Mouse (Mus musculus) small intestine, adult 2 months (tissue): ENCODE measurements at regions not wholly inside any gene's neighbourhood (a gene's known extent, or its start where the extent isn't known, plus 50 kb on each side); places are given as distances from the start of the nearest gene placed in this dataset.

Source experiments
- H3K27ac ChIP-seq: fragments of 200-500 bp; 2 replicates; pipeline ENCODE4 v1.5.1; 2012; ENCODE audit warnings: low read depth, low read length, control low read depth, inconsistent platforms; ENCODE audit not compliant: insufficient read depth
- H3K27me3 ChIP-seq: fragments of 200-500 bp; 2 replicates; pipeline ENCODE4 v1.6.1; 2012; ENCODE audit warnings: mild to moderate bottlenecking, moderate library complexity, low read length, inconsistent platforms; ENCODE audit not compliant: control insufficient read depth, insufficient read depth
- H3K36me3 ChIP-seq: fragments of 200-500 bp; 2 replicates; pipeline ENCODE4 v1.6.1; 2012; ENCODE audit warnings: mild to moderate bottlenecking, low read length, control low read depth, inconsistent platforms; ENCODE audit not compliant: control insufficient read depth, insufficient read depth
- H3K4me1 ChIP-seq: fragments of 200-500 bp; 2 replicates; pipeline ENCODE4 v1.6.1; 2012; ENCODE audit warnings: low read length, inconsistent platforms, mixed read lengths; ENCODE audit not compliant: control insufficient read depth, insufficient read depth, insufficient read length
- H3K4me3 ChIP-seq: fragments of 200-500 bp; 2 replicates; pipeline ENCODE4 v1.5.1; 2012; ENCODE audit warnings: low read depth, mild to moderate bottlenecking, control low read depth, inconsistent platforms, low read length, moderate library complexity
- CTCF ChIP-seq: fragments of 200-500 bp; IDR thresholded peaks from 2 replicates; pipeline ENCODE4 v1.5.1; 2012; ENCODE audit warnings: low read depth, mild to moderate bottlenecking, control low read depth, inconsistent platforms, low read length, moderate library complexity, mixed read lengths; ENCODE audit not compliant: insufficient replicate concordance, insufficient read length; ENCODE audit errors: extremely low read depth
- POLR2A ChIP-seq: fragments of 200-500 bp; IDR thresholded peaks from 2 replicates; pipeline ENCODE4 v1.6.1; 2012; ENCODE audit warnings: low read depth, mild to moderate bottlenecking, control low read depth, inconsistent platforms, low read length, moderate library complexity
- WGBS: fragments of 180-500 bp; shearing (Covaris S2); methylation state at CpG from one replicate; pipeline ENCODE4 v1.1.7; 2018; 5-methylcytosine and 5-hydroxymethylcytosine counted together

DNA sequence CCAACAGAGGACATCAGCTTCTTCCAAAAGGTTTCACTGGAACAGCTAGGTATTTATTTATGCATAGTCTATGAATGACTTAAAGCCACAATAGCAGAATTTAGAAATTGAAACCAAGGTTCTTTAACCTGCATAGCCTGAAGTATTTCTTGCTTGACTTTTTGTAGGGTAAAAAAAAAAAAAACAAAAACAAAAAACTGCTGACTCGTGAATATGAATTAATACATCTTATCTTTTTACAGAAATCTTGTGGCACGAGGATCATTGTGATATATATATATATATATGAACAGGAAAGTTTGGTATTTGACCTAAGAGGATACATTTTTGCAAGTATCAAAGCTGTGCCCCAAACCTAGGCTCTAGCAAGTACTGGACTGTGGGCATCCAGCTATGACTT, 559.5 kb upstream of the Cdh5 start:
- Histone ChIP-seq H3K36me3 (no peaks in the 10 kb centered on the region), H3K27ac (no peak overlapping the region), H3K4me1 (no peaks in the 10 kb centered on the region), H3K4me3 (no peak overlapping the region), H3K27me3 (no peaks in the 10 kb centered on the region)
- WGBS, result 52% methylated on average over 2 of the region's 2 CpGs
- TF ChIP-seq CTCF (no peak), POLR2A (no peak)

DNA sequence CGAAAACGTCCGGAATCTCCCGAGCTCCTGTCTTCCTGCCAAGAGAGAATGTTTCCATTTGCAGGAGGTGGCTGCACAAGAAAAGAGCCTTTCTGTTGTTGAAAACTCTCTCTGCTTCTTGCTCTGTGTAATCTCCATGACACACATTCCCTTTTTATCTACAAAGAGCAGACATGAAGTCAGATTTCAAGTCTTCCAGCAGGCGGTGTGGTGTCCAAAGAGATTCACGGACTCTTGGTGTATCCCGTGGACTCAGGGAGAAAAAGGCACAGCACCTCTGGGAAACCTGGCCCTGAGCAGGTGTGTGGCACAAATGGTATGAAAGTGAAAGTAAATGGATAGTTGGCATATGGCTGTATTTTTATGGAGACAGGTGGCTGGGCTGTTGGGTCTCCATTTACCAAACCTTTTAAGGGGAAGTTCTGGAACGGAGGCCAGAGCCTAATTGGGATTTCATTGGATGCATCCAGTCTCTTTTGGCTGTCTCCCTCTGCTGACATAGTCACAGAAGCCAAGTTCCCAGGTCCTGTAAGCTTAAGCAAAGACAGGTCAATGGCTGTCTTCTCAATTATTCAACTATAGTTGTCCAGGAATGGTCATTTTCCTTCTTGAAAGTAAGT, 549.4 kb upstream of the Cdh5 start:
- H3K4me3 ChIP-seq, result no peak overlapping the region
- WGBS, result 49% methylated on average over 8 of the region's 8 CpGs
- no peak for TF ChIP-seq POLR2A
- no peak for TF ChIP-seq CTCF
- H3K27me3 ChIP-seq, result no peaks in the 10 kb centered on the region
- H3K4me1 ChIP-seq, result no peaks in the 10 kb centered on the region
- H3K36me3 ChIP-seq, result no peaks in the 10 kb centered on the region
- H3K27ac ChIP-seq, result no peak overlapping the region

DNA sequence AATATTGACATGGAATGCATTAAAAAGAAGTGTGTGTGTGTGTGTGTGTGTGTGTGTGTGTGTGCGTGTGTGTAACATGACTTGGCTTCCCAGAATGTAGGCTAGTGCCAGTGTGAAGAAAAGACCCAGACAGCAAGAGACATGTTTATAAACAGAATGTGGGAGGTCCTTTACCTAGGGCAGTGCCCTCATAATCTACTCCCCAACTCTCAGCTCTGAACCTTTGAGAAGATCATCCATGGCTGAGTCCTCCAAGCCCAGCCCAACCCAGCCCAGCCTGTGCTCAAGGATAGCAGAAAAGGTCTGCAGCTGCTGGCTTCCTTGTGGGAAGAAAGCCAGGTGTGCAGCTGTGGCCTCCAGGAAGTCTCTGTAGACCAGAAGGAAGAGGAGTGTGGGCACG, 539.8 kb upstream of the Cdh5 start:
- no peaks in the 10 kb centered on the region for H3K4me1 ChIP-seq
- WGBS, result 45% methylated on average over 2 of the region's 2 CpGs
- no peaks in the 10 kb centered on the region for H3K27me3 ChIP-seq
- TF ChIP-seq POLR2A, result no peak
- H3K27ac ChIP-seq, result no peak overlapping the region
- H3K36me3 ChIP-seq, result no peaks in the 10 kb centered on the region
- H3K4me3 ChIP-seq, result no peak overlapping the region

DNA sequence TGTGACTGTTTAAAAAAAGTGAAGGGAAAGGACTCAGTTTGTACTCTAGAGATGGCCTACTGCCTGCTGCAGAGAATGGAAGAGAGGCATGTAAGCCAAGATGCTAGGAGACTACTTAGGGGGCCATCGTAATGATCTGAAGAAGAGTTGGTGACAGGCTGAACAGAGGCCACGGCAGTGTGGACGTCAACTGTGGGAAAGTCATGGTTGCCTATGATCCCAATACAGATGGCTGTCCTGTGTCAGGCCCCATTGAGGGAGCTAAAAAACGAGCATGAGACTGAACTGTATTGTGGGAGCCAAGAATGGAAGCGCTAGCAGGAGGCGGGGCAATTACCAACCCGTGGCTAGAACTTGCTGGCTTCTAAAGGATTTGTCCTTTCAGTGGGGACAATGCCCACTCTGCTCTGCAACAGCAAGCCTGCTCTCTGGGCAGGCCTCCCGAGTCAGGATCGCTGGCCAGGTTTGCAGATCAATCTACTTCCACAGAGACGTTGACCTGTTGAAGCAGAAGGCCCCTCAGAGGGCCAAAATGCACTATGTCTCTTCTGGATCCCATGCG, 530.5 kb upstream of the Cdh5 start:
- Histone ChIP-seq H3K36me3 (no peaks in the 10 kb centered on the region), H3K27me3 (no peaks in the 10 kb centered on the region), H3K4me3 (no peak overlapping the region), H3K4me1 (no peaks in the 10 kb centered on the region), H3K27ac (no peak overlapping the region)
- TF ChIP-seq CTCF (no peak), POLR2A (no peak)
- 81% methylated on average over 11 of the region's 11 CpGs for WGBS

DNA sequence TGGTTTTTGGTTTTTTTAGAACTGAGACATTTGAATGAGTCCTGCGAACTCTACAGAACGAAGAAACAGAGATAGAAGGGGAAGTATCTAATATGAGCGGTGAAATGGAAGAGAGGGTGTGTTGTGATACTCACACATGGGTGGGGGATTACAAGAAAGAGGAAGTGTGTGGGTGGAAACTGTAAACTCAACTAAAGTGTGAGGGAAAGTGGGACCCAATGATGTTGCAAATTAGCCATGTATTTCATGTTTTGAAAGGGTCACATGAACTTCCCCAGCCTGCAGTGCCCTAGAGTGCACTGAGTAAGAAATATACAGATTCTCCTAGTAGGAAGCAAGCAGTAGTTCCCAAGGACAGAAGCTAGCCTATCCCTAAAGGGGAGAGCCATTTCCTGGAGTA, 524.3 kb upstream of the Cdh5 start:
- Histone ChIP-seq H3K36me3 (no peaks in the 10 kb centered on the region), H3K4me1 (no peaks in the 10 kb centered on the region), H3K27me3 (no peaks in the 10 kb centered on the region), H3K4me3 (no peak overlapping the region), H3K27ac (no peak overlapping the region)
- 83% methylated on average over 3 of the region's 3 CpGs for WGBS
- TF ChIP-seq POLR2A (no peak), CTCF (no peak)

DNA sequence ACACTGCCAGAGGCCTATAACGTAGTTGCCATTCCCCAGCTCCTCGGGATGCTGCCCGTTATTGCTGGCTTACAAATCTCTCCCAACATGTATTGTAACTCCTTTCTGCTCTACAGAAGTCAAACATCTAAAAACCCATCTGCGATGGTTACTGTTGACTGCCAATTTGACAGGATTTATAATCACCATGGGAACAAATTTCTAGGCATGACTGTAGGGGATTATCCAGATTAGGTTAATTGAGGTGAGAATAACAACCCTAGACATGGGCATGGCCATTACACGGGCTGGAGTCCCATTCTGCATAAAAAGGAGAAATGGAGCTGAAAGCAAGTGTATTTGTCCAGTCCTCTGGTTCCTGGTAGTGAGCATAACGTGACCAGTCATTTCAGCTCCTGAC, 523.4 kb upstream of the Cdh5 start:
- WGBS, result 87% methylated on average over 6 of the region's 6 CpGs
- Histone ChIP-seq H3K27ac (no peak overlapping the region), H3K4me3 (no peak overlapping the region), H3K36me3 (no peaks in the 10 kb centered on the region), H3K4me1 (no peaks in the 10 kb centered on the region), H3K27me3 (no peaks in the 10 kb centered on the region)
- TF ChIP-seq POLR2A (no peak), CTCF (no peak)

DNA sequence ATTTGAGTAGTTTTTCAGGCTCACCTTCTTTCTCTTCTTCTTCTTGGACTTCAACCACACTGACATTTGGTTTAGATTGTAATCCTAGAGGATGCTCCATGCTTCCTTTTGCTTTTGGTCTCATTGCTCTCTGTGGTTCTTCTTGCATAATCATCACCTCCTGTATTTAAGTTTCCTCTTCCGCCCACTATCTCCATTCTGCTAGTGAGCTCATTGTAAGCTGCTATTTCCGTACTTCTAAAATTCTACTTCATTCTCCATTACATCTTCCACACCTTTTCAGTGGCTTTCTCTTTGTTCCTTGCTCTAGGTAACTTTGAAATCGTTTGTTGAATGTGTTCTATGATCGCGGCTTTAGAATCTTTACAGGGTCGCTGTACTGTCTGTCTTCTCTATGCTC, 493.1 kb upstream of the Cdh5 start:
- Histone ChIP-seq H3K27me3 (no peaks in the 10 kb centered on the region), H3K27ac (no peak overlapping the region)
- 96% methylated on average over 6 of the region's 6 CpGs for WGBS

More for the DNA sequence above, 493.1 kb upstream of the Cdh5 start:
- TF ChIP-seq CTCF (no peak), POLR2A (no peak)
- H3K4me3 ChIP-seq, result no peak overlapping the region
- no peaks in the 10 kb centered on the region for H3K36me3 ChIP-seq
- H3K4me1 ChIP-seq, result no peaks in the 10 kb centered on the region
